Mouse (Mus musculus) neural tube, embryonic 14.5 days (tissue): ENCODE results near the gene Igf2bp1. TPM values are rescaled to one million over a fixed set of nuclear protein-coding genes. Genes with fewer than 3 reads are reported as not detected.

Experiments used
- ATAC-seq: fragments of 200-750 bp; cut with Nextera tagmentation; 2 replicates; pipeline ENCODE4 v1.8.0; 2017; ENCODE audit warnings: low read depth, mild to moderate bottlenecking, moderate TSS enrichment, moderate library complexity
- H3K27ac ChIP-seq: fragments of 300-500 bp; sonication (generic); 2 replicates; pipeline ENCODE4 v1.5.1; 2014; ENCODE audit warnings: low read depth, mild to moderate bottlenecking, control low read depth, low read length, moderate library complexity, mixed read lengths
- H3K27me3 ChIP-seq: fragments of 300-500 bp; sonication (generic); 2 replicates; pipeline ENCODE4 v1.6.1; 2014; ENCODE audit warnings: low read length; ENCODE audit not compliant: control insufficient read depth, insufficient read depth
- H3K36me3 ChIP-seq: fragments of 300-500 bp; sonication (generic); 2 replicates; pipeline ENCODE4 v1.6.1; 2014; ENCODE audit warnings: low read length, mixed read lengths; ENCODE audit not compliant: control insufficient read depth, insufficient read depth
- H3K4me1 ChIP-seq: fragments of 300-500 bp; sonication (generic); 2 replicates; pipeline ENCODE4 v1.6.1; 2014; ENCODE audit warnings: low read length; ENCODE audit not compliant: control insufficient read depth, insufficient read depth
- H3K4me2 ChIP-seq: fragments of 300-500 bp; sonication (generic); 2 replicates; pipeline ENCODE4 v1.6.1; 2014; ENCODE audit warnings: mild to moderate bottlenecking, low read depth, low read length, control low read depth
- H3K4me3 ChIP-seq: fragments of 300-500 bp; sonication (generic); 2 replicates; pipeline ENCODE4 v1.5.1; 2014; ENCODE audit warnings: low read depth, low read length, control low read depth, mixed read lengths
- H3K9ac ChIP-seq: fragments of 300-500 bp; sonication (generic); replicated peaks from 2 replicates; pipeline ENCODE4 v1.6.1; 2014; ENCODE audit warnings: low read depth, mild to moderate bottlenecking, control low read depth, low read length, mixed read lengths
- H3K9me3 ChIP-seq: fragments of 300-500 bp; sonication (generic); 2 replicates; pipeline ENCODE4 v1.6.1; 2016; ENCODE audit warnings: low read length; ENCODE audit not compliant: control insufficient read depth
- WGBS: fragments of 180-500 bp; shearing (Covaris S2); extraction: QIAGEN DNeasy Blood & Tissue Kit; methylation state at CpG from one replicate; pipeline ENCODE4 v1.1.7; 2014; 5-methylcytosine and 5-hydroxymethylcytosine counted together
- polyA plus RNA-seq: library from polyadenylated mRNA; unstranded; fragments of >200 nt; fragmentation: Nextera tagmentation; extraction: Ambion mirVana; gene quantifications from 2 replicates; pipeline ENCODE4 v1.2.1, GENCODE M21; 2014

Igf2bp1 gene
- 3.0 and 5.9 TPM in 2 replicates for polyA plus RNA-seq

DNA sequence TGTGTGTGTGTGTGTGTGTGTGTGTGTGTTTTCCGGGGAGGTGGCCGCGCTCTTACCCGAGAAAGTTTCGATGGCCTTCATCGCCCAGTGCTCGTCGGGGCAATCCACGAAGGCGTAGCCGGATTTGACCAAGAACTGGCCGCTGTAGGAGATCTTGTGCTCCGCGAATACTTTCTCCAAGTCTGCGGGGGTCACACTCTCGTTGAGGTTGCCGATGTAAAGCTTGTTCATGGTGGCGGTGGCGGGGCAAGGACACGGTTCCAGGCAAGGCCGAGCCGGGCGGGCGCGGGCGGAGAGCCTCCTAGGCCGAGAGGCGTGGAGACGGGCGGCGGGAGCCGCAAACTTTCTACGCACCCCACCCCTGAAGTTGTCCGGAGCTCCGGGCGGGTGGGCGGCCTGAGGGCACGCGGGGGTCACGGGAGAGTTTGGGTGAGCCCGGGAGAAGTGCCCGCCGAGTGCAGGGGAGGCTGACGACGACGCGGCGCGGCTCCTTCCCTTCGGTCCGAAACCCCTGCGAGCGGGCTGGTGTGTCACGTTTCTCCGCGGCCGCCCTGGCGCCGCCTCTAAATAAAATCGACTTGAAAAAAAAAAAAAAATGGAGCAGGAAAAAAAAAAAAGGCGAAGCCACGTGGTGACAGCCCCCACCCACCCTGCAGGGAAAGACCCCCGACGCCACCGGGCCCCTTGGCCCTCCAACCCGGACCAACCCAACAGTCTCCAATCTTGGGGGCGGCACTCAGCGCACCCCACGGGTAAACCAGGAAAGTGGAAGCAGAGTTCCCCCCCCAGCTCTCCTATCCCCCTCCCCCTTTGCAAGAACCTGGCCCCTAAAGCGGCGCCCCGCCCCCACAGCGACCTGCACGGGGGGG, at the start of gene Igf2bp1:
TSS of gene Igf2bp1 (minus strand) at position 538 of the 869 bp plus-strand sequence.
- Histone ChIP-seq H3K4me3 (peak within 1 kb of the TSS; percentile 77), H3K4me2 (peak within 1 kb of the TSS; percentile 71), H3K27me3 (no peaks in the 10 kb centered on the region), H3K27ac (peak within 1 kb of the TSS; percentile 88), H3K4me1 (peaks cover 10% of the 10 kb centered on the region; the same call in 1 of the 2 replicates), H3K9me3 (no peaks in the 10 kb centered on the region), H3K36me3 (no peaks in the 10 kb centered on the region), H3K9ac (peak within 1 kb of the TSS; percentile 74)
- ATAC-seq = peak; percentile 57
- WGBS = under 1% methylated on average over 73 of the region's 74 CpGs

GRCm38 (mm10) chr11:96050854-96051253, 45.1 kb upstream of the Igf2bp1 start:
- ATAC-seq = no peak
- Histone ChIP-seq H3K4me2 (no peak overlapping the region), H3K27me3 (no peaks in the 10 kb centered on the region), H3K9ac (no peak overlapping the region), H3K36me3 (peaks cover 56% of the 10 kb centered on the region), H3K4me1 (no peaks in the 10 kb centered on the region), H3K27ac (no peak overlapping the region), H3K4me3 (no peak overlapping the region), H3K9me3 (no peaks in the 10 kb centered on the region)
- 92% methylated on average over 3 of the region's 3 CpGs for WGBS

DNA sequence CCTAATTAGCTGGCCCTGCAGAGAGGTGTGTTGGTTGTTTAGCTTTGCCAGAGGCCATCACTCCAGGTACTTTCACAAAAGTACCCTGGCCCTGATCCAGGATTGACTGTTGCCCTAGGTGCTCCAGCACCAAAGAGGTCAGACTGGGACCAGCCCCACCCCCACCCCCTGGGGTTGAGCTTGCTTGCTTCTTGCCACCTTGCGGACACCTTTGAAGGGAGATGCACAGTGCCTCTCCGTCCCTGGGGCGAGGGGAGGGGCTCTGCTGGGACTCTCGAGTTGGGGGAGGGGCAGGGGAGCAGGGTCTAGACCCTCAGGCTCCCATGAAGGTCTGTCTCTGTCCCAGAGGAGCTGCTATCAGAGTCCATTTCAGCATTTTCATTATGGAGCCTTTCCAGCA, 44.2 kb upstream of the Igf2bp1 start:
- no peaks in the 10 kb centered on the region for H3K4me1 ChIP-seq
- peaks cover 52% of the 10 kb centered on the region for H3K36me3 ChIP-seq
- no peak overlapping the region for H3K4me3 ChIP-seq
- WGBS = 85% methylated on average over 4 of the region's 4 CpGs
- H3K9ac ChIP-seq = no peak overlapping the region
- no peak overlapping the region for H3K27ac ChIP-seq
- no peaks in the 10 kb centered on the region for H3K27me3 ChIP-seq
- H3K9me3 ChIP-seq = no peaks in the 10 kb centered on the region
- ATAC-seq = no peak
- no peak overlapping the region for H3K4me2 ChIP-seq

GRCm38 (mm10) chr11:96047469-96048373, 42.0 kb upstream of the Igf2bp1 start:
- no peak overlapping the region for H3K27ac ChIP-seq
- H3K4me1 ChIP-seq = no peaks in the 10 kb centered on the region
- no peak overlapping the region for H3K4me3 ChIP-seq
- H3K9ac ChIP-seq = no peak overlapping the region
- no peak overlapping the region for H3K4me2 ChIP-seq
- H3K27me3 ChIP-seq = no peaks in the 10 kb centered on the region
- H3K36me3 ChIP-seq = peaks cover 40% of the 10 kb centered on the region
- 92% methylated on average over 4 of the region's 4 CpGs for WGBS
- H3K9me3 ChIP-seq = no peaks in the 10 kb centered on the region
- no peak for ATAC-seq

DNA sequence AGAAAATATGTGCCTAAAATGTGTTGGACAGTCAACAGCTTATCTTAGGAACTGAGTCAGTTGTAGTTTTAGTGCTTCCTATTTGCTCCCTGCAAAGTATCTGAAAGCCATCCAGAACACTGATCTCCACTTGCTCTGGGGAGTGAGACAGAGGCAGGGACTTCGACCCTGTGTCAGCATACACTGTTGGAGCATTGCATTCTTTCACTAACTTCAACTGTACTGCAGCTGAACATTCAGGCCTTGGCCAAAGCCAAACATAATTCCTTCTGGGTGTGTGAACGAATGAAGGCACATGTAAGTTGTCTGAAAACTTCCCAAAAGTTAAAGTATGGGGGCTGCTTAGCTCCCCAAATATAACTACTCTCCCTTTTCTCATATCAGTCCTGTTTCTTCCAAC, 41.1 kb upstream of the Igf2bp1 start:
- no peak overlapping the region for H3K27ac ChIP-seq
- H3K9me3 ChIP-seq = no peaks in the 10 kb centered on the region
- 89% methylated on average over 2 of the region's 2 CpGs for WGBS
- H3K4me1 ChIP-seq = no peaks in the 10 kb centered on the region
- no peak overlapping the region for H3K4me3 ChIP-seq
- no peak overlapping the region for H3K4me2 ChIP-seq
- H3K36me3 ChIP-seq = peaks cover 45% of the 10 kb centered on the region
- H3K9ac ChIP-seq = no peak overlapping the region
- no peaks in the 10 kb centered on the region for H3K27me3 ChIP-seq
- no peak for ATAC-seq

- no peaks in the 10 kb centered on the region for H3K4me1 ChIP-seq
- H3K4me2 ChIP-seq = no peak overlapping the region
- no peaks in the 10 kb centered on the region for H3K27me3 ChIP-seq
- H3K27ac ChIP-seq = no peak overlapping the region
- no peaks in the 10 kb centered on the region for H3K9me3 ChIP-seq
- no peak for ATAC-seq
- no peak overlapping the region for H3K9ac ChIP-seq
- peaks cover 44% of the 10 kb centered on the region for H3K36me3 ChIP-seq
- no peak overlapping the region for H3K4me3 ChIP-seq
- WGBS = 86% methylated on average over 8 of the region's 8 CpGs
Observed at GRCm38 (mm10) chr11:96046028-96046427, 40.3 kb upstream of the Igf2bp1 start.

DNA sequence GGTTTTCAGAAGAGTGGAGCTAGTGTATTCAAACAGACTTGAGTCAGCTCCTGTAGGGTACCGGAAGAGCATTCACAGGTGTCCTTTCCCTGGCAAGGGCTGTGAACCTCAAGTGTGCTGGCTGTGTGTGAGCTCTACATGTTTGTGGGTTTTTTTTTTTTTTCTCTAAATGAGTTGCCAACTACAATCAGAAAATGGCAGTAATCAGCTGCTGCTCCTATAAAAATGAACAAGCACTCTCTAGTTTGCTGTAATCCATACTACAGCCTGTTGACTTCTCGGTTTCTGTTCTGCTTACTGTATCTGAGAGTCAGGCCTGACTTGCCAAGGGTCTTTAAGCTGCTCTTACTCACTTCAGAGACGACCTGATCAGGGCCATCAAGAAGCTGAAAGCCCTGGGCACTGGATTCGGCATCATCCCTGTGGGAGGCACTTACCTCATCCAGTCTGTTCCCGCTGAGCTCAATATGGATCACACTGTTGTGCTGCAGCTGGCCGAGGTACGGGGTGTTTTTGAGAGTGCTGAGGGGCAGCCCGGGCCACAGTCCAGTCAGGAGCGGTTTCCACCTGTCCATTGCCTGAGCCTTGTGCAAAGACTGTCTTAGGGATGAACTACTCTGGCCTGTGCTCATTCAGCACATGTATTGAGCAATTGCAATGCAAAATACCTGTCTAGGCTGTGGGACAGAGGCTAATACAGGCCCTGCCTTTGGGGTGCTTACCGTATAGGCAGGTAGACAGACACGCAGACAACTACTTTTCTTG, 39.2 kb upstream of the Igf2bp1 start:
- H3K9me3 ChIP-seq = no peaks in the 10 kb centered on the region
- no peak overlapping the region for H3K27ac ChIP-seq
- H3K4me1 ChIP-seq = no peaks in the 10 kb centered on the region
- no peak overlapping the region for H3K4me2 ChIP-seq
- H3K27me3 ChIP-seq = no peaks in the 10 kb centered on the region
- H3K36me3 ChIP-seq = peaks cover 33% of the 10 kb centered on the region
- ATAC-seq = no peak
- no peak overlapping the region for H3K4me3 ChIP-seq
- no peak overlapping the region for H3K9ac ChIP-seq
- 89% methylated on average over 11 of the region's 11 CpGs for WGBS

DNA sequence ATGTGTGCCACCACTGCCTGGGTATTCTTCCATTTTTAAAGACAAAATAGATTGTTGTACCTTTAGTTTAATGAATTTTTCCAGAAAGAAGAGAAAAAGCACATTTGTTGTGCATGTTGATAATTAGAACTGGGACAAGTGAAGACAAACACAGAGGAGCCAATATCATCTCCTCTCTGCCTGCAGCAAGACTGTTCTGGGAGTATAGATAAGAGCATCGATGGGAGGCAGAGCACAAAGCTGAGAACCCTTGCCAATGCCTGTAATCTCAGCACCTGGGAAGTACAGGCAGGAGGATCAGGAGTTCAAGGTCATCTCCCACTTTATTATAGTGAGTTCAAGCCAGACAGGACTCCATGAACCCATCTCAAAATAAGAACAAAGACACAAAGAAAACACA, 32.8 kb upstream of the Igf2bp1 start:
- Histone ChIP-seq H3K4me1 (peaks cover 7% of the 10 kb centered on the region), H3K27me3 (no peaks in the 10 kb centered on the region), H3K4me2 (no peak overlapping the region), H3K4me3 (no peak overlapping the region), H3K36me3 (peaks cover 13% of the 10 kb centered on the region), H3K9ac (no peak overlapping the region), H3K9me3 (no peaks in the 10 kb centered on the region), H3K27ac (no peak overlapping the region)
- 97% methylated on average over 1 of the region's 1 CpGs for WGBS
- no peak for ATAC-seq
